Mouse (Mus musculus) cerebellum, postnatal 36 days (tissue): ENCODE measurements around the gene Zfand2b.
A peak's percentile ranks its signal among the peaks of the same experiment; 100 is the strongest.

Experiments used
- DNase-seq, 2 experiments: peaks; one replicate each; pipeline ENCODE4 v3.0.0; 2021 to 2022; ENCODE audit warnings: mixed read lengths in 2 of 2

Zfand2b gene

DNA sequence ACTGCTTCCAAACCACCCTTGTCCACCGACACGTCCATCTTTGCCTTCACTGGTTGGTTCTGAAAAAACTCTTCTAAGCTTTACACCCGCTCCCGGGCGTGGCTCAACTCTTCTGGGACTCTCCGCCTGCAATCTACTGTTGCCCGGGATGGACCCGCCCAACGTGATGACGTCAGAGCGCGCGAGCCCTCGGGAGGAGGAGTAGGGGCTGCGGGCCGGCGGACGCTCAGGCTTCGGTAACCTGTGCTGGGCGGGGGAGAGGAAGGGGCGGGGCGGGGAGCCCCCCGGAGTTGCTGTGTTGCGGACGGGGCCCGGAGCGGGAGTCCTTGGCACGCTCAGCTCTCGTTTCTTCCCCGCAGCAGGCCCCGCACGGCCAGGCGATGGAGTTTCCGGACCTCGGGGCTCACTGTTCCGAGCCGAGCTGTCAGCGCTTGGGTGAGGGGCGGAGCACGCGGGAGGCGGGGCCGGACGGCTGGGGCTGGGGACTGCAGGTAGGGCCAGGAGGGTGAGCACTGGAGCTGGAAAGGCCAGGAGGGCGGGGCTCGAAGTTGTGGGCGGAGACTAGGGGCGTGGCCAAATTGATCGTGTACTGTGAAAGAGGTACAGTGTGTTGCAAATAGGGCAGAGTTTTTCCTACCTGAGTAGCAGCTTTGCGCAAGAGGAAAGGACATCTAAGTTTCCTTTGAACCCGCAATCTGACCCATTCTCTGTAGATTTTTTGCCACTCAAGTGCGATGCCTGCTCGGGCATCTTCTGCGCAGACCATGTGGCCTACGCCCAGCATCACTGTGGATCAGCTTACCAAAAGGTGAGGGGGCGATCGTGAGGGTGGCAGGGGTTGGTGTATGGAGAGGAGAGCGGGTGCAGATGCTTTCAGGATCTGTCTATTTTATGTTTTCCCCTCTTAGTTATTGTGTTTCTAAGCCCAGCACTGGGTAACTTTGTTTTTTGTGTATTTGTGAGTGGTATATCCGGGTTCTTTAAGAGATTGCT is at the start of gene Zfand2b:
Zfand2b (plus strand) TSS at position 175 of the 993 bp plus-strand sequence.
- DNase-seq, result peak; percentile 96

DNA sequence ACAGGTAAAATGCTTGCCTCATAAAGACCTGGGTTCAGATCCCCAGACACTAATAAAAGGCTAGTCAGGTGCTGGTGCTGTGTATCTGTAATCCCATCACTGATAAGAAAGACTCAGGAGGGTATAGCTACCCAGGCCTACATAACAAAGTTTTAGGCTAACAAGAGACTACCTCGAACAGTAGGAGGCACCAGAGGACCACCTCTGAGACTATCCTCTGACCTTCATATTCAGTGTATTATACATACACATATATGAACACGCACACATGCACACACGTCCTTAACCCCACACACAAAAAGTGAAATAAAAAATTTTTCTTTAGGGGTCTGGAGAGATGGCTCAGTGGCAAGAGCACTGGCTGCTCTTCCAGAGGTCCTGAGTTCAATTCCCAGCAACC is 46.2 kb upstream of the Zfand2b start:
- DNase-seq, result no peak

DNA sequence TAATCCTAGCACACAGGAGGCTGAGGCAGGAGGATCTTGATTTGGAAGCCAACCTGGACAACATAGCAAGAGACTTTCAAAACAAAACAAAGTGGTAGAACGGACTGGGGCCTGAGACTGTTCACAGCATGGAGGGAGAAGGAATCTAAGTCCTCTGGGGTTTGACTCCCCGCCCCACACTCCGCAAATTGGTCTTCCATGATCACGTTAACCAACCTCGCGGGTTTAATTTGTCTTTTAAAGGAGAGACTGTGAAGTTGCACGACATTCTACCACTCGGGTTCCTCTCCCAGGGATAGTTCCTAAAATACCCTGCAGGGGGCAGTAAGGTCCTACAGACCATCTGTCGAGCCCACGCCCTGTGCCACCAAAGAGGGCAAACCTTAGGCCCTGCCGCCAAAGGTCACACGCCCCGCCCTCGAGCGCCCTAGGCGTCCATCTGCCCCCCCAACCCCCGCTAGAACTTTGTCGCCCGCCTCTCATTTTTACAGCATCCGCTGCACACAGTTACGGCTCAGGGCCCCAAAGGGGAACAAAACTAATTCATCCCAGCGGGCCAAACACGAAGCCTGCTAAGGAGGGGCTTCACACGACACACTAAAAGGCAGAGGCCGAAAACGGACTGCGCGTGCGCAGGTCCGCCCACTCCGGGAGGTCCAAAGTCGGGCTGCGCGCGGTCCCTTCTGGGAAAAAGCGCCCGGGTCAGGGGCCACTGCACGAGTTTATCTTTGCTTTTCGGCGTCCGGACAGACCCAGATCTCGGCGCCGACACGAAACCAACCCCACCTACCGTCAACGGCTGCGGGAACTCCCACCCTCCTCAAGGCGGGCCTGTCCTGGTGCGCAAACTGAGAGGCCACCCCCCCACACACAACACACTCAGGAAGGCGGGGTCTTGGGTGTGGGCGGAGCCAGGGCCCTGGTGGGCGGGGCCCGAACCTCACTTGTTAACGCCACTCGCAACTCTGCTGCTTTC is 43.8 kb upstream of the Zfand2b start, which contains the start of gene Nhej1:
Nhej1 (minus strand) TSS at position 855 of the 976 bp plus-strand sequence.
- DNase-seq, result peak; percentile 91 to 93

DNA sequence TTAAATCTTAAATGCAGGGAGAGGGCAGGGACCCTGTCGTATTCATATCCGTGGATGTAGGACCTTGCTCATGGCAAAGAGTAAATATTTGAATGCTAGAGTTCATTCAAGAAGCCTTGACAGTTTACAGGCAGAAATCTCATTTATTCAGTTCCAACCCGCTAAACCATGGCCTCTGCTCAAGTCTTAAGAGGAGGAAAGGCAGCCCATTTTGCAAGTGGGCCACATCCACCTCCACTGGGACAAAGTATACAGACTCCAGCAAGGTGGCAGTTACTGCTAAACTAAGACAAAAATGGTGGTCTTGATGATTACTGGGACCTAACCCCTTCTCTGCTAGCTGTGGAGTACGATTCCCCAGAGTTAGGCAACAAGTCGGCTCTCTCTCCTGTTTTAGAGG is 43.0 kb upstream of the Zfand2b start:
- DNase-seq, result no peak

DNA sequence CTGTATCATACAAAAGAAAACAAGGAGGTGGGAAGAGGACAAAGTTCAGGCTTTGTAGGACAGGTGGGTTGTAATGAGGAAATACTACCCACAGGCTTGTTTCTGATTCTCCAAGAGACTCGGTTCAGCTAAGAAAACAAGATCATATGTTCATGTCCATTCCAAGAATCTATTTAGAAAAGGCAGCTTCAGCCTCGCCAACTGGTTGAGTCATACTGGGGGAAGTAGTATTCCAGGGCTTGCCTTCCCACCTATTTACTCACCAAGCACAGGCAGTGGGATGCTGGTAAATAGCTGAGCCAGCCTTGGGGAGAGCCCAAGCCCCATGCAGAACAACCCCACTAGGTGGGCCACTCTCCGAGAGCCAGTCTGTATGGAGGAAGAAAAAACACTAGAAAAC is 39.8 kb upstream of the Zfand2b start:
- no peak for DNase-seq

DNA sequence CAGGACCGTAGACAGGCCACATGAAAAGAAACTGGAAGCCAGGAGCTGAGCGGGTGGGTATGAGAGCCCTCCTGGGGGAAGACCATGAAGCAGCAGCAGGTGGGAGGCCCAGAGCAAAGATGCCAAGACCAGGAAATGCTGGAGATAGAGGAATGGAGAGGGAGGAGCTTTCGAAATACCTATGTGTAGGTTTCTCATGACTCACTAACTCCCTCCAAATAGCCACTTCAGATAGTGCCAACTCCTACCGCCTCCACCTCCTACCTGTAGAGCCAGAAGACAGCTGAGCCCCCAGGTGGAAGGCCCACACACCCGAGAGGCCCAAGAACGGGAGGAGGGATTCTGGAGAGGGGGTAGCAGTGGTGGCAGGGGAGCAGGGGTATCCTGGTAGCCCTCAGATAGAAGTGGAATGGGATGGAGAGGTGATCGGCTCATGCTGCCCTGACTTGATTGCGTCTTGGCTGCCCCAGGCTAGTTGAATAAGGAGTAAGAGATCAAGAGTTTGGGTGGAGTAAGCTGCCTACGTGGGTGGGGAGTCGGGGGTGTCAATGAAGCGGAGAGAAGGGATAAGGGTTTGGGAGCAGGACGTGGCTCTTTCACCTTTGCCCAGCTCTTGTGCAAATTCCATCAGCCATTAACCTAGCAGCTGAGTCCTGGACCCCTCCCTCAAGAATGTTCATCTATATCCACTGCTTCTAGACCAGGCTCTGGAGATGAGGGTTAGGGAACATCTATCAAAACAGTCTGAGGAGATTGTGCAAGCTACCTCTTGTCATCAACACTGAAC is 34.8 kb upstream of the Zfand2b start, which contains the start of gene Slc23a3:
Slc23a3 (minus strand) TSS at position 470 of the 787 bp plus-strand sequence.
- no peak for DNase-seq

DNA sequence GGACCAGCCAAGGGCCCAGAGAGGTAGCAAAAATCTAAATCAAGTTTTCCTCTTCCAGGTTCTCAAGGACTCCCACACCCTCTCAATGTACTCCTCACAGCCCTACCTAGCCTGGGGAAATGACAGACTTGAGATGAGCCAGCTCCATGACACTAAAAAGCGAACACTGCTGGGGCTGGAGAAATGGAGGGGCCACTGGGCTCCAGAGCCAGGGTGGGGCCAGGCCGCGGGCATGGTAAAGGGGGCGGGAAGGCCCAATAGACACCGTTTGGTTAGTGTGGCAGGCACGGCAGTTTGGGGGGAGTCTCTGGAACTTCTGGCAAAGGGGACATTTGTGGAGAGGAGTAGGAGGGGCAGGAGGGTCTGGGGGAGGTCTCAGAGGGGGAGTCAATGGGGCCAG is 32.2 kb upstream of the Zfand2b start:
- no peak for DNase-seq

DNA sequence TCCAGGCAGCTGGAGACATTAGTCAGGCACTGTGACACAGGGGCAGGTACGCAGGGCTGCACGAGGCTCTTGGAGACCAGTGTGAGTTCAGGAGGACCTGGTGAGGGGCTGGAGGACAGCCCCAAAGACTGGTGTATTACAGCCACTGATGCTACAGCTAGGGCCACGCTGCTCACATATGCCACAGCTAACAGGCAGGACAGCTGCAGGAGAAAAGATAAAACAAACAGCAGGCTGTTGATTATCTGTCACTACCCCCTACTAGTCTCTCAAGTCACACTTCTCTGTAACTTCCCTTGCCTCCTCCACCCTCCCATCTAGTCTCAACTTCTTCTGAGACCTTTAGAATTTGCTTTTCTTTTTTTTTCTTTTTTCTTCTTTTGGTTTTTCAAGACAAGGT is 31.7 kb upstream of the Zfand2b start:
- no peak for DNase-seq

DNA sequence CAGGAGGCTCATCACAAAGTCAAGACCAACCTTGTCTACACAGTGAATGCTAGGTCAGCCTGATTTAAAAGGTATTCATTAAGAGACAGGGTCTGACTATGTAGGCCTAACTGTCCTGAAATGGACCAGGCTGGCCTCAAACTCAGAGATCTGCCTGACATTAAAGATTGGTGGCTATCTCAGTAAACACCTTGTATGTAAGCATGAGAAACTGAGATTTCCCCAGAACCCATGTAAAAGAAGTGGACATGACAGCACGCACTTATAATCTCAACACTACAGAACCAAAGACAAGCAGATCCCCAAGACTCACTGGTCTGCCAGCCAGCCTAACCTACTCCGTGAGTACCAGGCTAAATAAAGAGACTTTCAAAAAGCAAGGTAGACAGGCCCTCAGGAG is 30.0 kb upstream of the Zfand2b start:
- no peak for DNase-seq

DNA sequence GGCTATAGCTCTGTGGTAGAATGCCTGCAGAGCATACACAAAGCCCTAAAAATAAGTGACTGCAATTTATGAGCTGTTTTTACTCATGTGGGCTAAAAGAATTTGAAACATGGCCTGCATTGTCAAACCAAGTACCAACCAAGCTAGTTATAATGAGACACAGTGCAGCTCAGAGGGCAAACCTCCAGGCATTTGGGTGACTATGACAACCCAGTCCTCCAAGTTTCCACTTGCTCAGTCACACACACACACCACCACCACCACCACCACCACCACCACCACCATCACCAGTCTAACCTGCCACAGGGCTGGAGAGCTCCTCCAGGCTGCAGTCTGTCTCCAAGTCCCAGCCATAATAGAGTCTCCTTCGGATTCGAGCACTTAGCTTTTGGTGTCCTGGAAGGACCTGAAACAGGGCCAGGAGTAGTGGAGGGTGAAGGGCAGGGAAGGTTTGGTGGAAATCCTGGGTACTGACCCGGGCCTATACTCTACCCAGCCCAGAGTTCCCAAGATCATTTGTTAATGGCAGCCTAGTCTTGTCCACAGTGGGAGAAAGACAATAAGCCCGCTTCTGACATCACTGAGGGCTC is 27.8 kb upstream of the Zfand2b start:
- no peak for DNase-seq

DNA sequence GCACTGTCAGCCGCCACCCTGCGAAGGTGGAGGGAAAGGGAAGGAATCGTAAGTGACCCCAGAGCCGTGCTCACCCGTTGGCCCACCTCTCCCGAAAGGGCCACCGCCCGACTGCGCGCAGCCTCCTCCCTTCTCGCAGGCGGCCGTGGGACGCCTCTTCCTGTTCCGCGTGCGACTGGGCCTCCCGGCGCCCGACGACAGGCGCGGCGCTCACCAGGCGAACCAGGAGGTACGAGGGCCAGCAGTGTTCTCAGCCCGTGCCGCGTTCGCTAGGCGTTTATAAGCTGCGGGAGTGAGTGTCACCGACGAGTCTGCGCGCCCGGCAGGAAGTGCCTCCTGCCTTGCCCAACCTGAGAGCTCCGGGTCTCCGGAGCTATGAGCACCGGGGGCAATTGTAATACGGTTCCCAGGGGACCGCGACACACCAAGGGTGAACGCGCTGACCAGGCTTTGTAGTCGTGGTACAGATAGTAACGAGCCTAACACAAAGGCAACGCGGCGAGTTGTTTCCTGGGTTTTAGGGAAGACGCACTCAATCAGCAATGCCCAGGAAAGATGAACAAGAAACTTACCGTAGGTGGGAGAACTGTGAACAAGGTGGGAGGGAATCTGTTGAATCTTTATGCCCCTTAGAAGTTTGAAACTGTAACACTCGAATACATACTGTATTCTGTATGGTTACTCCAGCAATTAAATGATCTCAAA is 26.8 kb upstream of the Zfand2b start:
- DNase-seq, result peak; percentile 46 to 55

DNA sequence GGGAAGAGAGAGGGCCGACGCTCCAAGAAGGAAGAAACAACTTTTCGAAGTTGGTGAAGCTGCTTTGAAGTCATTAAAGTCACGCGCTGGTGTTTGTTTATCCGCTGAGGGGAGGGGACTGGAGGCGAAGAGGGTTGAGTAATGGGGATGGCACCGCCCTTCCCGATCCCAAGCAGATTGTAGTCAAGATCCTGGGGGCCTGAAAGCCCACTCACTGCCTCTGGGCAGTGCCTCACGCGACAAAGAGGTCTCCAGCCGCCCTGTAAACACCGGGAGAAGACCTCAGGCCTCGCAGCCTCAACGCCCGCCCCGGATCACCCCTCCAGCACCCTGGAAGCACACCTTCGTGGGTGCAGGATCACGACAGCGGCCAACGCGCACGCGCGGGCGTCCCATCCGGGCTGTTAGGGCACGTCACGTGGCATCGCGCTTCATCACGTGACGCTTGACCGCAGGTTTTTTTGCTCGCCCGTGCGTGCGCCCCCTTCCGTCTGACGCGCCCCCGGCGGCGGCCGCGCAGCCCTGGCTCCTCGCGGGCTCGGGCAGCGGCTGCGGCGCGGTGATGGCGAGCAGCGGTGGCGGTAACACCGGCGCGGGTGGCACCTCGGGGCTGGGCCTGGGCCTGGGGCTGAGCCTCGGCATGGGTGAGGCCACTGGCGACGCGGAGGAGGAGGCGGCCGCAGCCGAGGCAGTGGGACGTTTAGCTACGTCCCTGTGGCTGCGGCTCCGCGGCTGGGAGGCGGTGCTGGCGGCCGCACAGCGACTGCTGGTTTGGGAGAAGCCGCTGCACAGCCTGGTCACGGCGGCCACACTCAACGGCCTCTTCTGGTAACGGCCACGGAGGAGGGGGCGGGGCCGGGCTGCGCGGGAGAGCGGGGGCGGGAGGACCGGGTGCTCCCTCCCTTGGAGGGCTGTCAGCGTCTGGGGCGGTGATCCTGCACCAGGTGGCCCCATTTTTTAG is 25.9 kb upstream of the Zfand2b start, which contains the start of the genes Cnppd1 and Retreg2:
Cnppd1 (minus strand) TSS at position 411 of the 961 bp plus-strand sequence.
Retreg2 (plus strand) TSS at position 478 of the 961 bp plus-strand sequence.
- DNase-seq, result peak; percentile 97 to 98

DNA sequence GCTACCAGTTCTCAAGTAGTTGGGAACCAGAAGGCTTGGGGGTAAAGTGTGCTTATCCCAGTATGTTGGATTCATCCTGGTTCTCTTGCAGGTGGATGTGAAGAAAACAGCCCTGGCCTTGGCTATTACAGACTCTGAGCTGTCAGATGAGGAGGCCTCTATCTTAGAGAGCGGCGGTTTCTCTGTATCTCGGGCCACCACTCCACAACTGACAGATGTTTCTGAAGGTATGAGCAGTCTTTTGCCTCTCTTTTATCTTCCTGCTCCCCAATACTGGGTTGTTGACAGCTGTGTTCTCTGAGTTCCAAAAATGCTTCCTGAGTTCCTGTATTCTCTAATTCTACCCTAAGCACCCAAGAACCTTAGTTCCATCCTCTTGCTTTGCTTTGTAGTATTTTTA is 22.9 kb upstream of the Zfand2b start:
- no peak for DNase-seq

DNA sequence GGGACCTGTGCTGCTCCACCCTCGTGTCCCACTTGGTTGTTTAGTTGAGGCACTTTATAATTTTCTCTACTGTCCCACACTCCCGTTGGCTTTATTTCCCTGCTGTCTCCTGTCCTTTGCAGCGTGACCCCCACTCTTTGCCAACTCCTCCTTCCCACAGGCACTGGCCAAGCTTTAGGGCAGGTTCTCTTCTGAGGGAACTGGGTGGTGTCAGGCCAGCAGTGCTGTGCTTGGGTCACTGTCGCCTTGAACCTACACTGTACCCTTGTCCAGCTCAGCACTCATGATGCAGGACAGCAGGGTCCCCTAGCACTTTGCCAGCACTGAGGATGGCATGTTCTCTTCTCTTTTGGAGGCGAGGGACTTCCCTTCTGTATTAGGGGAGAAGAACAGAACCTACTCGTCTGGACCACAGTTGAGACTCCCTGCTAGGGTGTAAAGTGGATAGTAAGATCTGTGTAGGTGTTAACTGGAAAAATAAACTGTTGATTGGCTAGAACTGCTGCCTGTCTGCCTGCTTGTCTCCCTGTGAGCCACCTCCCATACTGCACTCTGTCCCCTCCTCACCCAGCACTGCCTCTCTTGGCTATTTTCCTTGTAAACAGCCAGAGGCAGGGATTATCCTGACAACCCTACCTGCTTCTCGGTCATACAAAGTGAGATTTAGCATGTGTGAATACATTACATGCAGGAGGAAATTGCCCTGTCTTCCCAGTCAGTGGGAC is 20.9 kb upstream of the Zfand2b start:
- DNase-seq, result no peak

DNA sequence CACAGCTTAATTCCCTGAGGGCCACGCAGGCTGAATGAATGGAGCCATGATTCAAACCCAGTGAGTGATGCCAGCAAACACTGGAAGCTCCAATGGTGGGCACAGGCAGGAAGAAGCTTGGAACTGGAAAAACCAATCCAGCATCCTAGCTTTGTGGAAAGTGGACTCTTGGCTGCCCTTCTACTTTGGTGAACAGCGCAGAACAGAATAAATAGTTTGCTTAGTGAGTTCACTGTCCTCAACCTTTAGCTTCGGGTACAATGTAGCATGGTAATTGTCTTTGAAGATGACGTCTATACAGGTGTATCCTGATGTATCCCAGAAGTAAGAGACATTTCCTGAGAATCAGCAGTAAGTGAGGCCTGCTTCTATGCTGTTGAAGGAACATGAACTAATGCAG is 19.7 kb upstream of the Zfand2b start:
- no peak for DNase-seq

DNA sequence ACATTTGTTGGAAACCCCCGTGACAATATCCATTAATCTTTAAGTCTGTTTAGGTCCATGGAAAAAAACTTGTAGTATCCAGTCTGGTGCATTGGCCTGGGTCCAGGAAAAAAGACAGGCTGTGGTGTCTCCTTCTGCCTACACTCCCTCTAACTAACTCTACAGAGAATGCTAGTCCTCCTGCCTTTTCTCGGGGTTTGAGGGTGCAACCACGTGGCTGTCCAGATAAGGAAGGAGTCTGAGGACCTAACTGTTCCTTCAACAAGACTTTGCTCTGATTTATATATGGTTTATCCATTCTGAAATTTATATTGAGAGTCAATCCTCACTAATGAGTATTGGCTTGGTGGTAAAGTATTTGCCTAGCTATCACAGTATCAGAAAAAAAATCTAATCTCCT is 12.6 kb upstream of the Zfand2b start:
- DNase-seq, result no peak

DNA sequence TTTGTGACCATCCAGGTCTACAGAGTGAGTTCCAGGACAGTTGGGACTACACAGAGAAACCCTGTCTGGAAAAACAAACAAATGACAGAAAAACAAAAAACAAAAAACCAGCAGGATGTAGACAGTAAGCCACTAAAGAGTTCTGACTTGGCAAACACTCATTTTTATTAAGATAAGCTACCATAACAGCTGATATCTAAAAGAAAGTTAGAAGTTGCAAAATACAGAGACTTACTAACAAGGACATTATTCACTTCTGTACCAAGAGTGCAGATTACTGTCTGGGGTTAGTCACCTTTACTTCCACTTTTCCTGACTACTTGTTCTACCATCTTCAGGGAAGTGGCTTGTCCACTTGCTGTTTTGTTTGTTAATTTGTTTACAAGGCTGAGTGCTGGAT is 9.5 kb upstream of the Zfand2b start:
- DNase-seq, result no peak

DNA sequence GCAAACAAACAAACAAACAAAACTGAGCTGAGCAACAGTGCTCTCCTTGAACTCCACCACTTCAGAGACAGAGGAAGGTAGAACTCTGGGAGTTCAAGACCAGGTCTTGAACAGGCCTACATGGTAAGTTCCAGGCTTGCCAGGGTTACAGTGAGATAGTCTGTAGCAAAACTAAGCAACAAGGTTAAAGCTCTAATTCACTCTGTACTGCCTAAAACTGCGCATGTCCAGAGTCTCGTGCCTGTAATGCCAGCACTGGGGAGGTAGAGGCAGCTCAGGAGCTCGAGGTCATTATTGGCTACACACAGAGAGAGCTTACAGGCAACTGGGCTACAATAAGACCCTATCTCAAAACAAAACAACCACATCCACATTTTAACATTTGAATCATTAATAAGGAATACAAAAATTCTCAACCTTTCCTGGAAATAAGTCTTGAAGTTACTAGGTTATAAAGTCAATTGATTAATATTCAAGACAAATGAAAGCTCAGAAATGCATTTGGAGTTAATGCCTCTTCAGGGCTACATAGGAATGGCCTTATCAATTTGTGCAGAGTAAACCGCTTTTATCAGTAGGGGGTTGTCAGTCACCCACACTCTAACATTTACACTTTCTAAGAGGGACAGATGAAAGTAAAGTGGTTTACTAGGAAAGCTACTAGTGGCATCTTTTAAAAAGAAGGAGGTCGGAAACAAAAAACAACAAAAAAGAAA is 8.7 kb upstream of the Zfand2b start:
- no peak for DNase-seq

DNA sequence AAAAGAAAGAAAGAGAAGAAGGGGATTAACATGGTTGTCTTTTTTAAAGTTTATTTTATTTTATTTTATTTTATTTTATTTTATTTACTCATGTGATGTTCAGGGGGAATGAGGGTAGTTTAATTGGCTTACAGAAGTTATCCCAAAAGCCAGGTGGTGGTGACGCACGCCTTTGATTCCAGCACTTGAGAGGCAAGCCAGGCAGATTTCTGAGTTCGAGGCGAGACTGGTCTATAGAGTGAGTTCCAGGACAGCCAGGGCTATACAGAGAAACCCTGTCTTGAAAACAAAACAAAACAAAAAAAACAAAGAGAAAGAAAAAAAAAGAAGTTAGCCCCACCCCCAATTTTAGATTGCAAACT is 8.2 kb upstream of the Zfand2b start:
- no peak for DNase-seq
